Mouse (Mus musculus) forebrain, embryonic 10.5 days (tissue): ENCODE measurements around the gene Adgrl4. TPM values are rescaled to one million over a fixed set of nuclear protein-coding genes. Genes with fewer than 3 reads are reported as not detected.

Experiments used
- DNase-seq: peaks from one replicate; pipeline ENCODE4 v3.0.0-alpha.2; 2017; ENCODE audit warnings: low spot score; ENCODE audit errors: extremely low spot score
- H3K27ac ChIP-seq: fragments of 300-500 bp; sonication (generic); 2 replicates; pipeline ENCODE4 v1.5.1; 2016; ENCODE audit warnings: mild to moderate bottlenecking
- H3K27me3 ChIP-seq: fragments of 300-500 bp; sonication (generic); 2 replicates; pipeline ENCODE4 v1.6.1; 2016; ENCODE audit warnings: mild to moderate bottlenecking; ENCODE audit not compliant: poor library complexity, severe bottlenecking
- H3K36me3 ChIP-seq: fragments of 300-500 bp; sonication (generic); replicated peaks from 2 replicates; pipeline ENCODE4 v1.6.1; 2016; ENCODE audit warnings: mild to moderate bottlenecking, moderate library complexity
- H3K4me1 ChIP-seq: fragments of 300-500 bp; sonication (generic); 2 replicates; pipeline ENCODE4 v1.6.1; 2016
- H3K4me3 ChIP-seq: fragments of 300-500 bp; sonication (generic); 2 replicates; pipeline ENCODE4 v1.5.1; 2016; ENCODE audit warnings: mild to moderate bottlenecking, moderate library complexity
- H3K9me3 ChIP-seq: fragments of 300-500 bp; sonication (generic); 2 replicates; pipeline ENCODE4 v1.6.1; 2016; ENCODE audit warnings: mild to moderate bottlenecking, moderate library complexity
- WGBS: fragments of 180-500 bp; shearing (Covaris S2); methylation state at CpG from one replicate; pipeline ENCODE4 v1.1.7; 2016; 5-methylcytosine and 5-hydroxymethylcytosine counted together
- polyA plus RNA-seq: library from polyadenylated mRNA; unstranded; fragments of >200 nt; fragmentation: Nextera tagmentation; extraction: Ambion mirVana; gene quantifications from 2 replicates; pipeline ENCODE4 v1.2.1, GENCODE M21; 2016

Gene Adgrl4
- polyA plus RNA-seq, 1 experiment from 2014 or later: 4.8 TPM

DNA sequence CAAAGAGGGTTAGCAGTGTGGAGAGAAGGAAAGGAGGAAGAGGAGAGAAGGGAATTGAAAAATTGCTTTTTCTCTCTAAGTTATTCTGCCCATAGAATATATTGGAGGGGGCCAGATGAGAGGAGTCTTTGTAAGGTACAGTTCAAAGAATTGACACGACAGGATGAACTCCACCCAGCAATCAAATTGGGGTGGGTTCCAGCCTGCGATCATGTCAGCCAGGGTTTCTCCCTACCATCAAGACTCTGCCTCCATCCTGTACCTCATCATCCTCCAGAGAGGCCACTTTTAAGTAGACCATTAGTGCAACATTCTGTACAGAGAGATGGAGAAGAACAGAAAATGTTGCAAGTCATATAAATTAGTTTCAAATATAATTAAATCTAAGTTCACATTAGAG lies 2.3 kb downstream of the Adgrl4 start:
- Histone ChIP-seq H3K4me1 (peaks cover 10% of the 10 kb centered on the region), H3K27me3 (no peaks in the 10 kb centered on the region), H3K27ac (no peak overlapping the region), H3K9me3 (no peaks in the 10 kb centered on the region), H3K36me3 (no peaks in the 10 kb centered on the region), H3K4me3 (no peak overlapping the region)
- DNase-seq: no peak
- 79% methylated on average over 2 of the region's 2 CpGs for WGBS

- Histone ChIP-seq H3K4me3 (no peak overlapping the region), H3K27me3 (no peaks in the 10 kb centered on the region), H3K27ac (no peak overlapping the region), H3K9me3 (no peaks in the 10 kb centered on the region), H3K36me3 (no peaks in the 10 kb centered on the region), H3K4me1 (peaks cover 10% of the 10 kb centered on the region)
- 92% methylated on average over 2 of the region's 2 CpGs for WGBS
- no peak for DNase-seq
Measured at GRCm38 (mm10) chr3:151442026-151442425, 4.3 kb downstream of the Adgrl4 start.

- WGBS: 88% methylated on average over 5 of the region's 5 CpGs
- no peaks in the 10 kb centered on the region for H3K36me3 ChIP-seq
- no peaks in the 10 kb centered on the region for H3K9me3 ChIP-seq
- no peaks in the 10 kb centered on the region for H3K4me1 ChIP-seq
- H3K27ac ChIP-seq: no peak overlapping the region
- DNase-seq: no peak
- H3K27me3 ChIP-seq: no peaks in the 10 kb centered on the region
- no peak overlapping the region for H3K4me3 ChIP-seq
Measured at GRCm38 (mm10) chr3:151443486-151443885, 5.8 kb downstream of the Adgrl4 start.

DNA sequence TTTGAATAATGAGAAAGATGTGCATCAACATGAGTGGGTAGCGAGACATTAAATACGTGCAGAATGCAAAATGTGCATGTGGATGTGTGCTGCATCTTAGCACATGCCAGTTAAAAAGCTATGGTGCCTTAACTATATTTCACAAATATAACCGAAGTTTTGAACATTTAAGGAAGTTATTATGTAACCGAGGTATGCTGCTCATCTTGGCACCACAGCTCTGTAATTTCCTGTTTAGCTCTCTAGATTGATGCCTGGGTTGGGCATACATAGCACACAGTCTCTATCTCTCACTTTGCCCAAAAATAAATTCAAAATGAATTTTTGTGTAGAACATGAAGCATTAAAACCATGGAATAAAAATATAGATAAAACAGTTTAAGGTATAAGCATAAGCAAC lies 6.6 kb downstream of the Adgrl4 start:
- WGBS: 90% methylated on average over 4 of the region's 4 CpGs
- Histone ChIP-seq H3K27me3 (no peaks in the 10 kb centered on the region), H3K9me3 (no peaks in the 10 kb centered on the region), H3K4me3 (no peak overlapping the region), H3K4me1 (no peaks in the 10 kb centered on the region), H3K27ac (no peak overlapping the region), H3K36me3 (no peaks in the 10 kb centered on the region)
- no peak for DNase-seq

GRCm38 (mm10) chr3:151445936-151446335 lies 8.2 kb downstream of the Adgrl4 start:
- Histone ChIP-seq H3K4me1 (no peaks in the 10 kb centered on the region), H3K4me3 (no peak overlapping the region), H3K27ac (no peak overlapping the region), H3K27me3 (no peaks in the 10 kb centered on the region), H3K36me3 (no peaks in the 10 kb centered on the region), H3K9me3 (no peaks in the 10 kb centered on the region)
- DNase-seq: no peak
- 71% methylated on average over 2 of the region's 2 CpGs for WGBS

DNA sequence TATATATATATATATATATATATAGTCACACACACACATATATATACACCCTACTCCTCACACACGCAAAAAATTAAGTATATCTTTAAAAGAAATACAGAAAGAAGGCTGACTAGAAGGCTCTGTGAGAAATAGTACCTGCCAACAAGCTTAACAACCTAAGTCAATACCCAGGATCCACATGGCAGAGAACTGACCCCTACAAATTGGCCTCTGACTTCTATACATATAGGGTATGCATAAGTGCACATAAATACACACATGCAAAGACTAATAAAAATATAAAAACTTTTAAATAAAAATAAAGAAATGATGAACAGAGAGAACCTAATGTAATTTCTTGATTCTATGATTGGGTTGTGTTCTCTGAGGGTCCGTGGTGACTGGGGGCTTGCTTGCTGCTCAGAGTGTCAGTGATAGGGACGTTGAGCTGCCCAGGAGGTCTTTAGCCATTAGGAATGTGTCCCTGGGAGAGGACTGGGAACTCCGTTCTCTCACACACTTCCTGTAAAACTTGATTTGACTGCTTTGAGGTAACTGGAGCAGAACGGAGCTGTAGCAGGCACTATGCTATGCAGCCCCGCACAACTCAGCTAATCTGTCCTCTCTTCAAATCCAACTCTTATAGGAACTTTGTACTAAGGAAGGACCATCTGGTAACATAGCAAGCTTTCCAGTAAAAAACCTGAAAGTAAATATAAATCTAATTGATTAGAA lies 17.5 kb downstream of the Adgrl4 start:
- DNase-seq: no peak

DNA sequence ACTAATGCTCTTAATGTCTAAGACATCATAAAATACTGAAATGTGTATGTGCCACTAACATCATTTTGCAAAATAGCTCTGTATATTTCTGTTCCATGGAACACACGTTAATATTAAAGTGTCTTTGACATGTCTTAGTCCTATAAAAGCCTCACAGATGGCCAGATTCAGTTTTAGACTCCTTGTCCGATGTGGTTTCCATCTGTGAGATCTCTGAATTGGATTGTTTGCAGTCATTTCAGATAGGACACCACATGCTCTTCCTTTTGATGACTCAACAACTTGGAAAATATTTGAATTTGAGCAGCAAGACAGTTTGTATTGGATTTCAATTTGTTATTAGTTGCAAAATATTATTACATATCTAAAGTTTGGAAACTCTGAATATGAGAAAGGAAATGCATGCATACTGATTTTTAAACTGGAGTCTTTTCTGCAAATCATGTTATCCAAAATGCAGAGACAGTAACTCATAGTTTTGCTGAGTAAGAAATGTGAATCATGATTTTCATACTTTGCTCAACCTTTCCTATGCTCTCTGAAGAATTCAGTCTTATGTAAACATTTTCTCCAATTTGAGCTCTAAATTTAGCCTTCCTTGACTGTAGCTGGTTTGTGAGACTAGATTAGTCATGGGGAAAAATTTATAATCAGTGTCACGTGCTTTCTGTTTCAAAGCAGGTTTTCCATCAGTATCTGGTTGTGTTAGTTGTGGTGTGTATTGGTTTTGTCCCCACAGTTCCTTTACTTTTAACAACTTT lies 21.9 kb downstream of the Adgrl4 start:
- Histone ChIP-seq H3K4me3 (no peak overlapping the region), H3K9me3 (no peaks in the 10 kb centered on the region), H3K27ac (no peak overlapping the region), H3K36me3 (no peaks in the 10 kb centered on the region), H3K27me3 (no peaks in the 10 kb centered on the region), H3K4me1 (no peaks in the 10 kb centered on the region)
- 90% methylated on average over 3 of the region's 3 CpGs for WGBS
- DNase-seq: no peak

More for the DNA sequence above, 17.5 kb downstream of the Adgrl4 start:
- Histone ChIP-seq H3K27me3 (no peaks in the 10 kb centered on the region), H3K4me3 (no peak overlapping the region), H3K36me3 (no peaks in the 10 kb centered on the region), H3K4me1 (no peaks in the 10 kb centered on the region), H3K27ac (no peak overlapping the region), H3K9me3 (no peaks in the 10 kb centered on the region)
- WGBS: 72% methylated on average over 6 of the region's 6 CpGs

GRCm38 (mm10) chr3:151465215-151465614 lies 27.5 kb downstream of the Adgrl4 start:
- H3K36me3 ChIP-seq: no peaks in the 10 kb centered on the region
- 63% methylated on average over 4 of the region's 4 CpGs for WGBS
- H3K27me3 ChIP-seq: no peaks in the 10 kb centered on the region
- H3K4me3 ChIP-seq: no peak overlapping the region
- H3K27ac ChIP-seq: no peak overlapping the region
- H3K4me1 ChIP-seq: no peaks in the 10 kb centered on the region
- no peaks in the 10 kb centered on the region for H3K9me3 ChIP-seq
- no peak for DNase-seq

DNA sequence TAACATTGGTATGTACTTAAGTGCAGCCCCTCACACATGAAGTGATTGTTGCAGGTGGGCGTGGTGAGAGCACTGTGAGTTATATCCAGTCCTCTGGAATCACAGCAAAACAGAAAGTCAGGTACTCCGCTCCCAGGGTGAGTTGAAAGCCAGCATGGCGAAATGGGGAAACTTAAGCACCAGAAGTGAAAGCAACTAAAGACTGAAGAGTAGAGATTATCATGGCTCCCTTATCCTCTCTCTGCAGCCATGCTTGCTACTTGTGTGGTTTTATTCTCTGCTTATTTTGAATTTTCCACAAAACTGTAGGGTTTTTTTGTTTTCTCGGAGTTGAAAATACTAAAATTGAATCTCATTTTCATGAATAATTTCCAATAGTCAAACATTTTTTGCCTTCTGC lies 51.2 kb downstream of the Adgrl4 start:
- Histone ChIP-seq H3K36me3 (no peaks in the 10 kb centered on the region), H3K4me1 (no peaks in the 10 kb centered on the region), H3K4me3 (no peak overlapping the region), H3K27me3 (no peaks in the 10 kb centered on the region), H3K27ac (no peak overlapping the region), H3K9me3 (no peaks in the 10 kb centered on the region)
- no peak for DNase-seq
- WGBS: 92% methylated on average over 4 of the region's 4 CpGs

DNA sequence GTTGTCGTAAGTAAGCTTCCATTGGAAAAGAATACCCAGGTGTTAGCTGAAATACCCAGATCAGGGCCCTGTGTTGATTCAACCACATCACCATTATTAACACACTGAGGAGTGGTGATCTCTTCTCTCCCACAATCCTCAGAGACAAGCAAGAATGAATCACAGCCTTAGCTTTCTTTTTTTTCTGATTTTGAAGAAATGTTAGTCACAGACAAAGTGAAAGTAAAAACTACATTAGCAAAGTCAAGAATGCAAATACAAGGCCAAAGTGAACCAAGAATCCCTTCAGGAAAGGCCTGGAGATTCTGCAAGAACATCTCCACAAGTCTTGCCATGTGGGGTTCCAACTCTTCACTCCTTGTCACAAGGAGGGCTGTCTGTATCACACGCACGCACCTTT lies 67.9 kb downstream of the Adgrl4 start:
- H3K27me3 ChIP-seq: no peaks in the 10 kb centered on the region
- no peak overlapping the region for H3K4me3 ChIP-seq
- no peak overlapping the region for H3K27ac ChIP-seq
- 96% methylated on average over 3 of the region's 3 CpGs for WGBS
- no peak for DNase-seq
- H3K4me1 ChIP-seq: no peaks in the 10 kb centered on the region
- no peaks in the 10 kb centered on the region for H3K36me3 ChIP-seq
- H3K9me3 ChIP-seq: no peaks in the 10 kb centered on the region

DNA sequence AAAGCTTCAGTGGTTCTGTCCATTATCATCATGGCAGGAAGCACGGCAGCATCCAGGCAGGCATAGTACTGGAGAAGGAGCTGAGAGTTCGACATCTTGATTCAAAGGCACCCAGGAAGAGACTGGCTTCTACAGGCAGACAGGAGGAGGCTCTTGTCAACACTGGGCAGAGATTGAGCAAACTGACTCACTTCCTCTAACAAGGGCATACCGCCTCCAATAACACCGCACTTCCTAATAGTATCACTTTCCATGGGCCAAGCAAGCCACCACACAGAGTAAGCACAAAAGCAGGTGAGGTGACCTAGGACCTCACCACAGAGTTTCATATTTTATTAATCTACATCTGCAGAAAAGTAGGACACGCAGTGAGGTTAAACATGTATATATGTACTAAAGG lies 73.5 kb downstream of the Adgrl4 start:
- no peak overlapping the region for H3K4me3 ChIP-seq
- DNase-seq: no peak
- no peaks in the 10 kb centered on the region for H3K4me1 ChIP-seq
- no peaks in the 10 kb centered on the region for H3K36me3 ChIP-seq
- no peaks in the 10 kb centered on the region for H3K27me3 ChIP-seq
- no peak overlapping the region for H3K27ac ChIP-seq
- 94% methylated on average over 5 of the region's 5 CpGs for WGBS
- no peaks in the 10 kb centered on the region for H3K9me3 ChIP-seq

DNA sequence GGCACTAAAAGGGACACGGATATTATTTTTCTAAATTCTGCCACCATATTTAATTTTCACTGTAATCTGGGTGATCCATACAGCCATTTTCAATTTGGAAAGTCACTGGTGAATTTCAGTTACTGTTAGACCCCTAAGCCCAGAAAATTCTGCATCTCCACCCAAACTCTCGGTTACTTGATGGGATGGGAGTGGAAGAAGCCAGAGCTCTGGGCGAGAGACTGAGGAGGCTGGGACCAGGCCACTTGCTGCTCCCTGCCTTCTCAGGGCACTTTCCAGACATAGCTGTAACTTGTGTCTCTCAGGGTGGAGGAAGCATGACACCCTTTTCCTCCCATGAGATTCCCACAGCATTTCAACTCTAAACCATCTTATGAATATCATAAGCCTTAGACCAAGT lies 109.5 kb downstream of the Adgrl4 start:
- WGBS: 89% methylated on average over 3 of the region's 3 CpGs
- no peak for DNase-seq
- Histone ChIP-seq H3K4me3 (no peak overlapping the region), H3K27ac (no peak overlapping the region), H3K4me1 (no peaks in the 10 kb centered on the region), H3K36me3 (no peaks in the 10 kb centered on the region), H3K9me3 (no peaks in the 10 kb centered on the region), H3K27me3 (no peaks in the 10 kb centered on the region)

DNA sequence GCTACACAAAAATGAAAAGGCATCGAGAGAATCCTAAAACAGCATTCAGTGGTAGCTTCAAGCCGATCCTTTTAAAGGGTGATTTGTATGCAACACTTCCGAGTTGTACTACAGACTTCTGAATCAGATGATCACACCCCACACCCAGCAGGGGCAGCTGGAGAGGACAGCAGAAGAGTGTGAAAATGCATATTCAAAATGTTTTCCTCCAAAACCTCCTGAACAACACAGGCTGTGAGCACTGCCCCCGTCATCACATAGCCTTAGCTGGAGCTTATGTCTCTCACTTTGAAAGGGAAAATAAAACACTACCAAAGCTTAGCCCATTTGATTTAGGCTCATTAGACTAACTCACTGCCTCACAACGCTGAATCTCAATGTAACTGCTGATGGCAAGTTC lies 113.3 kb downstream of the Adgrl4 start:
- Histone ChIP-seq H3K4me3 (no peak overlapping the region), H3K27me3 (no peaks in the 10 kb centered on the region), H3K27ac (no peak overlapping the region), H3K36me3 (no peaks in the 10 kb centered on the region), H3K9me3 (no peaks in the 10 kb centered on the region), H3K4me1 (no peaks in the 10 kb centered on the region)
- no peak for DNase-seq
- 75% methylated on average over 5 of the region's 5 CpGs for WGBS
